Mouse (Mus musculus) G1E (cell line): ENCODE measurements around the gene Fam136a. TPM values are rescaled to one million over a fixed set of nuclear protein-coding genes. Genes with fewer than 3 reads are reported as not detected.
"Not testable (repeated sequence)": the region's sequence is repeated elsewhere in the genome, so short reads cannot be mapped to it uniquely, and the experiment has no call there.

Source experiments
- ATAC-seq: 2 replicates; pipeline ENCODE4 v1.8.0; 2016; ENCODE audit warnings: mild to moderate bottlenecking; ENCODE audit not compliant: insufficient number of reproducible peaks, poor library complexity, low FRiP score, severe bottlenecking; ENCODE audit errors: extremely low read depth
- DNase-seq: peaks from one replicate; pipeline ENCODE4 v3.0.0; 2012; ENCODE audit warnings: low spot score
- H3K27me3 ChIP-seq: 2 replicates; pipeline ENCODE4 v1.6.1; 2012; ENCODE audit warnings: mild to moderate bottlenecking, low read length, inconsistent platforms; ENCODE audit not compliant: insufficient read depth
- H3K36me3 ChIP-seq: replicated peaks from 2 replicates; pipeline ENCODE3; 2012; ENCODE audit warnings: mild to moderate bottlenecking, inconsistent platforms
- H3K4me1 ChIP-seq: 2 replicates; pipeline ENCODE4 v1.6.1; 2012; ENCODE audit warnings: low read depth, low read length, inconsistent platforms, mixed read lengths; ENCODE audit not compliant: insufficient read depth
- H3K4me3 ChIP-seq: 2 replicates; pipeline ENCODE4 v1.5.1; 2012; ENCODE audit warnings: low read depth, mild to moderate bottlenecking, inconsistent platforms, low read length, moderate library complexity, mixed read lengths
- H3K9me3 ChIP-seq: replicated peaks from 2 replicates; pipeline ENCODE4 v1.6.1; 2012; ENCODE audit warnings: inconsistent platforms
- CTCF ChIP-seq: IDR thresholded peaks from 2 replicates; pipeline ENCODE4 v1.5.1; 2012; ENCODE audit warnings: low read depth, low read length, inconsistent platforms, mixed read lengths
- GATA1 ChIP-seq: IDR thresholded peaks from 2 replicates; pipeline ENCODE4 v1.6.1; 2012; ENCODE audit warnings: borderline replicate concordance, low read length, inconsistent platforms, mixed read lengths
- GATA2 ChIP-seq: IDR thresholded peaks from 2 replicates; pipeline ENCODE4 v1.6.1; 2012; ENCODE audit warnings: low read depth, low read length, inconsistent platforms, borderline replicate concordance
- POLR2AphosphoS5 ChIP-seq: IDR thresholded peaks from 2 replicates; pipeline ENCODE4 v1.6.1; 2012; ENCODE audit warnings: low read depth, low read length, inconsistent platforms; ENCODE audit not compliant: insufficient replicate concordance
- TAL1 ChIP-seq: conservative IDR thresholded peaks from 2 replicates; pipeline ENCODE4 v1.6.1; 2012; ENCODE audit warnings: low read depth, low read length, inconsistent platforms, mixed read lengths
- polyA plus RNA-seq: library from polyadenylated mRNA; stranded (reverse); fragments of >175 nt; gene quantifications from 2 replicates; pipeline ENCODE4 v1.2.3, GENCODE M21; 2012
- total RNA-seq, 2 experiments: library from RNA; stranded (forward) in 1 of 2; stranded (reverse) in 1 of 2; fragments of 200-1000 nt in 1 of 2; fragments of >200 nt in 1 of 2; fragmentation: Nextera tagmentation in 1 of 2; gene quantifications; 2 replicates each; pipeline ENCODE4 v1.2.3; 2014 to 2017

Fam136a gene
- total and polyA plus RNA-seq, 3 experiments, result 39.5 to 121 (median 73.4) TPM

DNA sequence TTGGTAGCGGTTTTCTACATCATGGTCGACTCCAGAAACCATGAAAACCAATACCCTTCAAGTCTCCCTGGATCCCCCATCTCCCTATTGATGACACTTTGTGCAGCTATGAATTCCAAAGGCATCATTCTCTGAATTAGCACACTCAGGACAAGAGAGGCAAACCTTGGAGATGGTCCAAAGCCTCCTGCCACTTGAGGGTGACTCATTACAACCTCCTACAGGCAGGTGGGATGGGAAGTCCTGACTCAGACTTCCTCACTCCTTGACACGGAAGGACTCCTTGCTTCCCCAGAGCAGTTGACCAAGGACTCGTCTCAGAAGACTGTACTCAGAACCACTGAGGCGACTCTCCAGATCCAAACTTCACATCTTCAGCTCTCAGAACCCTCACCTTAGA, 39.8 kb upstream of the Fam136a start:
- H3K4me1 ChIP-seq, result peaks cover 4% of the 10 kb centered on the region
- DNase-seq (no peak), ATAC-seq (no peak)
- peaks cover 32% of the 10 kb centered on the region for H3K27me3 ChIP-seq
- no peak for TF ChIP-seq CTCF
- no peak for TF ChIP-seq TAL1
- no peak for TF ChIP-seq GATA2
- no peak for TF ChIP-seq GATA1
- TF ChIP-seq POLR2AphosphoS5, result no peak
- H3K36me3 ChIP-seq, result no peaks in the 10 kb centered on the region
- H3K9me3 ChIP-seq, result peaks cover 4% of the 10 kb centered on the region
- no peak overlapping the region for H3K4me3 ChIP-seq

DNA sequence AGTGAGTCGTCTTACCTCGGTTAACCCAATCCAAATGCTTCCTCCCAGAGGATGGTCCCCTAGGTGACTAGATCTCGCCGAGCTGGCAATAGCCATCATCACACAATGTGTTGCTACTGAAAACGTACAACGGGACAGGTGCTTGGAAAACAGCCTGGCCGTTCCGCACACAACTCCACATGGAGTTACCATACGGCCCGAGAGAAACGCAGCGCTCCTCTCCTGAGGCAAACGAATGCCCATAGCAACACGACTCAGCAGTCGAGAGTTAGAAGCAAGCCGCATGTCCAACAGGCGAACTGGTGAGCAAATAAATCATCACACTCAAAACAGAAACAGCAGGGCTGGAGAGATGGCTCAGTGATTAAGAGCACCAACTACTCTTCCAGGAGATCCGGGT, 38.6 kb upstream of the Fam136a start:
- Histone ChIP-seq H3K4me3 (no peak overlapping the region), H3K36me3 (no peaks in the 10 kb centered on the region), H3K9me3 (peaks cover 4% of the 10 kb centered on the region), H3K27me3 (peaks cover 28% of the 10 kb centered on the region), H3K4me1 (peaks cover 4% of the 10 kb centered on the region)
- ATAC-seq (no peak), DNase-seq (no peak)
- TF ChIP-seq CTCF, result no peak
- no peak for TF ChIP-seq GATA2
- TF ChIP-seq GATA1, result no peak
- no peak for TF ChIP-seq TAL1
- TF ChIP-seq POLR2AphosphoS5, result no peak

DNA sequence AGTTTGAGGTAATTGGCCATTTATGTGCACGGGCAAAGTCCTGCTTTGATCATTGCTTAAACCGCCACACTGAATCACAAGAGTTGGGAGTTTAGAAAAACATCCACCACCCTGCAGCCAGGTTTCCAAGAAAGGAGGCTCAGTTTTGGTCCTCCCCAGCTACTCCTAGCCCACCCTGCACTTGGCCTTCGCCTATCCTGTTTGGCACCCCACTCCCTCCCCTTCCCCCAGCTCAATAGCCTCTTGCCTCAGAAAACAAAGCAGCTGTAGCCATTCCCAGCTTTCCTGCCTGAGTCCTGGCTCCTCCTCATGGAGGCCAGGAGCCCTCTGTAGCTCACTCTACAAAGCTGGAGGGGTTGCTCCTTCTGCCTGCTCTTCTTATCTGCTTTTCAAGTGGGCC, 37.1 kb upstream of the Fam136a start:
- ATAC-seq, result no peak
- Histone ChIP-seq H3K4me1 (no peaks in the 10 kb centered on the region), H3K36me3 (no peaks in the 10 kb centered on the region), H3K4me3 (no peak overlapping the region), H3K9me3 (peaks cover 4% of the 10 kb centered on the region), H3K27me3 (peaks cover 25% of the 10 kb centered on the region)
- no peak for TF ChIP-seq CTCF
- no peak for TF ChIP-seq GATA2
- TF ChIP-seq TAL1, result no peak
- TF ChIP-seq POLR2AphosphoS5, result no peak
- TF ChIP-seq GATA1, result no peak
- no peak for DNase-seq

GRCm38 (mm10) chr6:86329943-86330342, 35.5 kb upstream of the Fam136a start:
- peaks cover 24% of the 10 kb centered on the region for H3K27me3 ChIP-seq
- TF ChIP-seq GATA2 (no peak), TAL1 (no peak), CTCF (no peak), GATA1 (no peak), POLR2AphosphoS5 (no peak)
- H3K4me3 ChIP-seq, result no peak overlapping the region
- ATAC-seq (no peak), DNase-seq (no peak)
- peaks cover 4% of the 10 kb centered on the region for H3K9me3 ChIP-seq
- no peaks in the 10 kb centered on the region for H3K36me3 ChIP-seq
- no peaks in the 10 kb centered on the region for H3K4me1 ChIP-seq

DNA sequence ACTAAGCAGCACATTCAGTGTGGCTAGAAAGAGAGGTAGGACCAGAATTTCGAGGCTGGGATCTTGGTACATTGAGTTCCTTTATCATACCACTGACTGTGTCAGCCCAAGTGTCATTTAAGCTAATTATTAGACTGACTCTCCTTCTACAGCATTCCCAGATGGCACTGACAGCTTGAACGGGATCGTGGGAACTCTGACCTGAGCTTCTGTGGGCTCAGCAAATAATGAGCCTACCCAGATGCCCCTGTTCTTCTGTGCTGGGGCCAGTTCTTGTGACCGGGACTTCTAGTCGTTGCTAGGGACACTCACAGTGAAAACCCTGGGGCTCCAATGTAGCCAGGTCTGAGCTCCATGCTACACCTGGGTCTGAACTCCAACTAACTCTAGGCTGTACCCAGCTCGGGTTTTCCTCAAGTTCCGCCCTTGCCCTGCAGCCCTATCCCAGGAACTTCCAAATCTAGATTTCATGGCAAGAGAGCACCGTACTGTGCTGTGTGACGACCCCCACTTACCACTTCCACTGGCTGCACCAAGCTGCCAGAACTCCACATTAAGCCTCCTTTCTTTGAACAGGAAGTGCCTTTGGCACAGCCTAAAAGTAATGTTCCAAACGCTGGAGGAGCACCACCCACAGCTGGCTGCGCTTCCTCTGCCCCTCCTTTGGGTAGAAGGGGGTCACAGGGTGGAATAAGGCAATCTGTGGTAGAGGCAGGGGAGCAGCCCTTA, 30.2 kb upstream of the Fam136a start:
- Histone ChIP-seq H3K4me1 (0 out of 2 replicates have a peak, but pooled peaks cover 3% of the 10 kb centered on the region), H3K36me3 (no peaks in the 10 kb centered on the region), H3K9me3 (peaks cover 4% of the 10 kb centered on the region), H3K4me3 (no peak overlapping the region), H3K27me3 (peaks cover 13% of the 10 kb centered on the region)
- ATAC-seq, result no peak
- DNase-seq, result no peak
- TF ChIP-seq CTCF (no peak), GATA2 (no peak), GATA1 (no peak), POLR2AphosphoS5 (no peak), TAL1 (no peak)

- Histone ChIP-seq H3K27me3 (peaks cover 17% of the 10 kb centered on the region), H3K9me3 (peaks cover 4% of the 10 kb centered on the region), H3K4me3 (no peak overlapping the region), H3K36me3 (no peaks in the 10 kb centered on the region), H3K4me1 (0 out of 2 replicates have a peak, but pooled peaks cover 3% of the 10 kb centered on the region)
- DNase-seq (no peak), ATAC-seq (no peak)
- TF ChIP-seq TAL1, result no peak
- TF ChIP-seq POLR2AphosphoS5, result no peak
- TF ChIP-seq CTCF, result no peak
- TF ChIP-seq GATA2, result no peak
- TF ChIP-seq GATA1, result no peak
Measured at GRCm38 (mm10) chr6:86335860-86336259, 29.6 kb upstream of the Fam136a start.

- H3K4me3 ChIP-seq, DNase-seq, ATAC-seq, H3K4me1 ChIP-seq, H3K36me3 ChIP-seq, H3K9me3 ChIP-seq: not testable (repeated sequence)
- peaks cover 18% of the 10 kb centered on the region for H3K27me3 ChIP-seq
Measured at GRCm38 (mm10) chr6:86336340-86336739, 29.1 kb upstream of the Fam136a start.
